Mouse (Mus musculus) cerebellum, postnatal 14 days (tissue): ENCODE measurements around the gene Pla2g15.

Experiments
- DNase-seq, 2 experiments: peaks; one replicate each; pipeline ENCODE4 v3.0.0; 2021; ENCODE audit warnings: mixed read lengths in 2 of 2

Pla2g15 gene

GRCm38 (mm10) chr8:106149801-106150652 is at the start of gene Pla2g15:
TSS of gene Pla2g15 (plus strand) at chr8:106150399.
- DNase-seq: peak; percentile 92

DNA sequence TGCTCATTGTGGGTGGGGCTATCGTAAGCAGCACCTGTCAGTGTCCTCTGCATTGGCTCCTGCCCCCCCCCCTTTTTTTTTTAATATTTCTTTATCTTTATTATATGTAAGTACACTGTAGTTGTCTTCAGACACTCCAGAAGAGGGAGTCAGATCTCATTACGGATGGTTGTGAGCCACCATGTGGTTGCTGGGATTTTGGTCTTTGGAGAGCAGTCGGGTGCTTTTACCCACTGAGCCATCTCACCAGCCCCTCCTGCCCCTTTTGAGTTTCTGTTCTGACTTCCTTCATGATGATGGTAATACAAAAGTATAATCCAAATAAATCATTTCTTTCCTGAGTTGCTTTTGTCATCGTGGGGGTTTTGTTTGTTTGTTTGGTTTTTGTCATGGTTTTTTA is 47.9 kb upstream of the Pla2g15 start:
- no peak for DNase-seq

- no peak for DNase-seq
Observed at GRCm38 (mm10) chr8:106103888-106104287, 46.3 kb upstream of the Pla2g15 start.

DNA sequence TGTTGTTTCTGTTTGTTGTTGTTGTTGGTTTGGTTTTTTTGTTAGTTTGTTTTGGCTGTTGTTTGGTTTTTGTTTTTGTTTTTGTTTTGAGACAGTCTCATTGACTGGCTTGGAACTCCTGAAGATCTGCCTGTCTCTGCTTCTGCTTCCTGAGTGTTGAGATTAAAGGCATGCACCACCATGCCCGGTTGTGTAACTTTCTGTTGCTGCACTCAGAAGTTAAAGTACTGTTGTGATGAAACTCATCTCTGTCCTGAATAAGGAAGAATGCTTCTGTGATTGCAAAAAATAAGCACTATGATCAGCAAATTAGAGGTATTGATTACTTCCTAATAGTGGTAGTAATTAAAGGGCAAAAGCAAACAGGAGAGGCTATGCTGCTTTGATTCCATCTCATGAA is 44.0 kb upstream of the Pla2g15 start:
- DNase-seq: no peak

DNA sequence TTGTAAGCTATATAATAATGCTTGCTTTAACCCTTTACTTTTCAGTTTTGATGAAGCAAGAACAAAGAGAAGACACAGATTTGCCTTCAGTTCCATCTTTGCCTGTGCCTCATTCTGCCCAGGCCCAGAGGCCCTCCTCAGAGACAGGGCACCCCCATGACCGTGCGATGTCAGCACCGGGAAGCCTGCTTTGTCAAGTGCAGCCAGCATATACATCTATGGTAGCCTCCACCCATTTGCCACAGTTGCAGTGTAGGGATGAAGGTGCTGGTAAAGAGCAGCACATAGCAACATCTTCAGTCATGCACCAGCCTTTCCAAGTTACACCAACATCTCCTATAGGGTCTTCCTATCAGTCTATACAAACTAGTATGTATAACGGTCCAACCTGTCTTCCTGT is 42.1 kb upstream of the Pla2g15 start:
- peak in 1 of 2 experiments; percentile 5 for DNase-seq

DNA sequence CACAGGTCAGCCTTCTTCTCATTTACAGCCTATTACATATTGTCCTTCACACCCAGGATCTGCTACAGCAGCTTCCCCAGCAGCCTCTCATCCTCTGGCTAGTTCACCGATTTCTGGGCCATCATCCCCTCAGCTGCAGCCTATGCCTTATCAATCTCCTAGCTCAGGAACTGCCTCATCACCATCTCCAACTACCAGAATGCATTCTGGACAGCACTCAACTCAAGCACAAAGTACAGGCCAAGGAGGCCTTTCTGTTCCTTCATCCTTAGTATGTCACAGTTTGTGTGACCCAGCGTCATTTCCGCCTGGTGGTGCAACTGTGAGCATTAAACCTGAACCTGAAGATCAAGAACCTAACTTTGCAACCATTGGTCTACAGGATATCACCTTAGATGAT is 41.5 kb upstream of the Pla2g15 start:
- DNase-seq: no peak

DNA sequence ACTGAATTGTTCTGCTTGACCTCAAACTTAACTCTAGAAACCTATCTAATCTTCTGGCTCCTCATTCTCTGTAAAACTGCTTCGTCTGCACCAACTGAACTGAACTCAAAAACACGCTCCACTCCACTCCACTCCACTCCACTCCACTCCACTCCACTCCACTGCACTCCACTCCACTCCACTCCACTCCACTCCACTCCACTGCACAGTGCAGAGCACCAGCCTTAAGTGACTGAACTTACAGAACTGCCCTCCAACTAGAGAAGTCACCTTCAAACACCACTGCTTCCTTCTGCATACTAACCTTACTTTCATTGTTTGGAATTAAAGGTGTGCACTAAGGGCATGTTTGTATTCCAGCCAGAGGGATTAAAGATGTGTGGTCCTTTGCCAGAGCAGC is 38.2 kb upstream of the Pla2g15 start:
- no peak for DNase-seq

- no peak for DNase-seq
Observed at GRCm38 (mm10) chr8:106112514-106112913, 37.7 kb upstream of the Pla2g15 start.

DNA sequence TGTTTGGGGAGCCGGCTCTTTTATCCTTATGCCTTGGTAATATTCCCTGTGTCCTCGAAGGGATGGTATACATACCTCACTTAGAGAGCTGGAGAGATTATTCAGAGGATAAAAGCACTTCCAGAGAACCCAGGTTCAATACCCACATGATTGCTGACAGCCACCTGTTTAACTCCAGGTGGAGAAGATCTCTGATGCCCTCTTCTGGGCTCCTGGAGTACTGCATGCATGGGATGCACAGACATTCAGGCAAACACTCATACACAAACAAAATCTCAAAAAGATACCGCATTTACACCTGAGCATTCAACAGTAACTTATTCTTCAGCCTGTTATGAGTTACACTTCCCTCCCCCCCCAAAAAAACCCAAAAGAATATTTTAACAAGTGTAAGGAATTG is 34.3 kb upstream of the Pla2g15 start:
- peak in 1 of 2 experiments; percentile 72 for DNase-seq

- DNase-seq: no peak
Observed at GRCm38 (mm10) chr8:106123443-106123842, 26.8 kb upstream of the Pla2g15 start.

DNA sequence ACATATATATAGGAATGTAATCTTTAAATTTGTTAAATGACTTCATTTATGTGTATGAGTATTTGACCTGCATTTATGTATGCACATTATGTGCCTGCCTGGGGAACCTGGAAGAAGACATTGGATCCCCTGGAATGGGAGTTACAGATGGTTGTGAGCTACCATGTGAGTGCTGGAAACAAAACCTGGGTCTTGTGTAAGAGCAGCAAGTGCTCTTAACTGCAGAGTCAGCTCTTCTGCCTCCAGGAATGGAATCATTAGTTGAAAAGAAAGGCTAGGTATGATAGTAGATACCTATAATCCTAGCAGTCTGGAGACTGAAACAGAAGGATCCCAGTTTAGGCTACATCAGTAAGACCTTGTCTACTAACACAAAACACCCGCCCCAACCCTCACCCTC is 24.1 kb upstream of the Pla2g15 start:
- no peak for DNase-seq

DNA sequence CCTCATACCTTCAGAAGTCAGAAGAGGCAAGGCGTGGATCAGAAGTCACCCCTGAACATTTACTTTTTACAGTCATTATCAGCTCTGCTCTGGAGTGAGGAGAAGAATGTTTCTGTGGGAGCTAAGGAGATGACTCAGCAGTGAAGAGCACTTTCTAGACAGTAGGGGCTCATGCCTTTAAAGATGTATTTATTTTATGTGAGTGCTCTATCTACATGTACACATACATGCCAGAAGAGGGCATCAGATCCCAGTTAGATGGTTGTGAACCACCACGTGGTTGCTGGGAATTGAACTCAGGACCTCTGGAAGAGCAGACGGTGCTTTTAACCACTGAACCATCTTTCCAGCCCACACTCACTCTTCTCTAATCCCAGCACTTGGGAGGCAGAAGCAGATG is 23.1 kb upstream of the Pla2g15 start:
- no peak for DNase-seq

GRCm38 (mm10) chr8:106127882-106128410 is 22.3 kb upstream of the Pla2g15 start:
- DNase-seq: no peak

DNA sequence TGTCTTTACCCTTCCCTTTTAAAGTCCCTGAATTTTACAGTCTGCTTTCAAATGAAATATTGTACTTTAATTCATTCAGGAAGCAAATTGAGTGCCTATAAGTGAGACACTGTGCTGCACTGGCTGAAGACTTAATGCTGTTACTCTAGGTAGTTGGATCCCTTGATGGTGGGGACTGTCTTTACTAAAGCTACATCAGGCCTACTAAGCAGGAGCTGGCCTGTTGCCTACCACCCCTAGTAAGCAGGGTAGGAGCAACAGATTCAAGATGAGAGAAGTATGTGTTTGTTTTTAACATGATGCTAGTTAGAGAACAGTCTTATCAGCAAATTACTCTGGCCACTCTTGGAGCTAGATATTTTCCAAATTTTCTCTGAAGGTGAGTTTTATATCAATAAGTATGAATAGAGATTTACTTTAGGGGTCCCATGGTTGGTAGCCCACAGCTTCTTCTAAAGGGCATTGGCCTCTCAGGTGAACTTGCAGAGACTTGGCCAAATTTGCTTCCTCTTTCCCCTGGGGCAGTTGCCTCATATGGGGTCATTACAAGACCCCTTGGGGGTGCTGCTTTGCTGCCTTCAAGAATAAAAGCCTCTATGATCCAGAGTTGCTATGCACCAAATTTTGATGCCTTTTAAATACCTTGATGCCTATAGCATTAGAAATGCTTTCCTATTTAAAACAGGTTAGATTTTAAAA is 20.8 kb upstream of the Pla2g15 start:
- no peak for DNase-seq

- DNase-seq: no peak
Observed at GRCm38 (mm10) chr8:106129997-106130396, 20.2 kb upstream of the Pla2g15 start.

DNA sequence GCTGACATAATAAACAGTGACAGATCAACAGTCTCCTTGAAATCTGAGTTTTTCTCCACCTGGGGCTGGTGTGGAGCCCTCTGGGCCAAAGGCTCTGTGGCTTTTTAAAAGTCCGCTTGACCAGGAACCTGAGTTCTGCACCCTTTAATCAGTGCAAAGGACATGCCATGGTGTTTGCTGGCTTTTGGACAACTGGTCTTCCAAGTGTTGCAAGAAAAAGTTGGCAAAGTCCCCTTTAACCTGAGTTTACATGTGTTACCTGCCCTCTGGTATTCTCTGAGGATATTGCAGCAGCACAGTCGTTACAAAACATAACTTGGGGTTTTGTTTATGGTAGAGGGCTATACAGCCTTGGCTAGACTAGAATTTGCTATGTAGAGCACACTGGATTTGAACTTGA is 19.7 kb upstream of the Pla2g15 start:
- no peak for DNase-seq

DNA sequence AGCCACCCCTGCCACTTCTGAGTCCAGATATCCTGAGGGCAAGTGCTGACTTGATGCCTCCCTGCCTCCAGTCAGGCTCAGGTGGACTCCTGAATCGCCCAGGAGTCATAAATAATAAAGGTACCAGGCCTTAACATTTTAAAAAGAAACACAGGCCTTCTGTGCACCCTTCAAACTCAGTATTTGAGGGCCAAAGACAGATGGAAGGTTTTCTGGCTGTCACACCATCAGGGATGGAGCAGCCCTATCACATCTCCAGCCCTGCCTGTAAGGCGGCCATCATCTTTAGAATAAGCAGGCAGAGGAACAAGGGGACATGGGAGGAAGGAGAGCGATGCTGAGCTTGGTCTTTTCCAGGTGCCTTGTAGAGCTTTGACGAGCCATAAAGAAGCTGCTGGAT is 19.2 kb upstream of the Pla2g15 start:
- DNase-seq: no peak

DNA sequence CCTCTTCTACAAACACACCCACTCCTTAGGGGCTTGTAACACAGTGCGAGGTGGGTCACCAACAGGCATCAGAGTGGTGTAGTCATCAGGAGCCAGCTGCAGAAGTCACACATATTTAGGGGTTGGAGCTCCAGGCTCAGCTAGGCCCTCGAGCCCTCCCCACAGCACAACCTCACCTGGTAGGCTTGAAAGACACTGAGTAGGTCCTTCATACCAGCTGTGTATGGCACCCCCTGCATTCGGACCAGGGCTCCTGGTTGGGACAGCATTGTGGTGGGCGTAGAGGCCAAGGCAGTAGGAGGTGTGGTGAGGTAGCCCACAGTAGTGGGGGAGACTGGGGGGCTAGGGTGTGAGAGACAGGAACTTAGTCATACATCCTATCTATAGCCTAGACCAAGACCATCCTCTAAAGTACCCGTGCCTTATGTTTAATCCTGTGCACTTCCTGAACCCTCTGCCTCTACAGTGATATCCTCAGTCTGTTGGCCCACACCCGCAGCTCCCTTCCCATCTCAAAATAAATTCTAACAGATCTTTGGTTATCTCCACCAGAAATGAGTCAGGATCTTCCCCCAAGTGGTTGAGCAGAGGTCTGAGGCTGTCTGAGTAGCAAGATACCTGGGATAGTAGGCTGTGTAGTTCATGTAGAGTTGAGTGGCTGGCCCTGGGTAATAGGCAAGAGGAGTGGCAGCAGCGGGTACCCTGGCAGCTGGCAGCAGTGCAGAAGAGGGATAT is 18.5 kb upstream of the Pla2g15 start:
- DNase-seq: no peak

DNA sequence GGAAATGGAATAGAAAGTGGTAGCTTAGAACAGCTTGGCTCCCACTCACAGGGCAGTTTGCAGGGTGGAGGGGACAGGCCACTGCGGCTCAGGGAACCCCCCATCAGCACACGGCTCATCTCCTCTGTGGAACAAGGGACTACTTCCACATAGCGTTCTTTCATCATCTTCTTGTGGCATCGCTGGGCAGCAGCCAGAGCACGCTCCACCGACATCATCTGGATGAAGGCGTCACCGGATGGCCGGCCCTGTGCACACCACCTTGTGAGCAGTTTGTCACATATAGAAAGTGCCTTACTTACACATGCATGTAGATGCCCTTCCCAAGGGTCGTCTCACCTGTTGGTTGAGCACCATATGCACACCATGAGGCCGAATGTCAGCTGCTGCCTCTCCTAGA is 17.8 kb upstream of the Pla2g15 start:
- no peak for DNase-seq

DNA sequence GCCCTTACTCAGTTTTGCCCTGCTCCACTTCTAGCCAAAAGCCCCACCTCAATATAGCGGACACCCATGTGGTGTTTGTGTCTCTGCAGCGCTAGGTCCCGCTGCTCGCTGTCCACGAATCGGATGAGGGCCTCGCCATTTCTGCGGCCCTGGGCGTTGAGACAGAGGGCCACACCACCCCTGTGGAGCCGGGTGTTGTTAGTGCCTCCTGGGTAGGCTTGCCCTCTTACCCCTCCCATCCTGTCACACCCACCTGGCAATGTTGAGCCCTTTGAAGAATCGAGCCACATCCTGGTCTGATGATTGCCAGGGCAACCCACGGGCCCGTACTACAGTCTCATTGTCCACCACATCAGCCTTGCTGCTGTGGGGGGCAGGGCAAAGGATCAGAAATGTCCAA is 16.7 kb upstream of the Pla2g15 start:
- DNase-seq: no peak

DNA sequence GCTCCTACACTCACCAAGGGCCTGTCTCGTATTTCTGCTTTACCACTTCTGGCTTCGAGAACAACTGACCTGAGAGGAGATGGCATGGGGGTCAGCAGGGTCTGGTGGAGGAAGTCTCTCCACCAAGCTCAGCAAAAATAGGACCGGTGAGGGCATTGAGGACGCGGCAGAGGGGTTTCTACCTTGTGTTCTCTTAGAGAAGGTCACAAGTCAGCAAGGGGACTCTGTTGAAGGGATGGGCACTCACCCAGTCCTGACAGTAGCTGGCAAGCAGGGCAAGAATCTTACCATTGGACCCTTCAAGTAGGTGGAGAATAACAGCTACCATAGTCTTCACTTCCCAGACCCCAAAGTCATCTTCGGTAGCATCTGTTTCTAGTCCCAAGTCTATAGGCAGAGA is 16.3 kb upstream of the Pla2g15 start:
- DNase-seq: no peak

DNA sequence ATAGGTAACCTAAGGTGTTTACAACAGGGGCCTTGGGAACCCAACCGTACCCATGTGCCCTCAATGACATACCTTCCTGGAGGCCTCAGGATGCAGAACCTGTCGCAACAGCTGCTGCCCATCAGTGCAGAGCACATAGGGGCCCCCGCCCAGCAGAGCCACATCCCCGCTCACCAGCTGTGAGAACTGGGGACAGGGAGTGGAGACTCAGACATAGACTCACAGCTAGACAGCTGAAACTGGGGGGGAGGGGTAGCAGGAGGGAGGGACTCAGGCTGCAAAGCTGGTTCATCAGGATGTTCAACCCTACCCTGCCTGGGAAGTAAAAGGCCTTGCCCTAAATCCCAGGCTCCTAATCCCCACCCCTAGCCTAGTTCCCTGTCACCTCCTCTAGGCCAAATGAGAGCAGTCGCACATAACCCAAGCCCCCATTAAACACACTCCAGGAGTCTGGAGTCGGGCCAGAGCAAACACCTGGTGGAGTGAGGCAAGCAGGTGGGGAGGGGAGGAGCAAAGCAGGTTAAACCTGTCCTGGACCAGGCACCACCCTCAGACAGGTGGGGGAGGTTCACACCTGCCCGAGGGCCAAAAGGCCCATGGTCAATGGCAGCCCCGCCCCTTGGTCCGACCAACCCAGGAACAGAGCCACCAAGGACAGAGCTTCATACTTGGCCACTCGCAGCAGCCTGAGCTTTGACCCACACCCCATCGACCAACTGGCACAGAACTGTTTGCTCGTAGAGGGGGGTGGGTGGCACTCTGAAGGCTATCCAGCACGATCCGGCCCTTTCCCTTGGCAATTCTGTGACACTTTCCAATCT is 15.2 kb upstream of the Pla2g15 start:
- peak in 1 of 2 experiments; percentile 59 for DNase-seq
